8 mouse cellular contexts compared by ENCODE assay signal in genomic region chr4:46485696-46486417, GRCm38 (mm10). TPM values are rescaled to one million over a fixed set of nuclear protein-coding genes. Genes with fewer than 3 reads are reported as not detected.
DNase-seq lines count a peak whose midpoint lies in the region; ATAC-seq lines count a peak whose summit lies in the region.

No protein-coding gene starts in this region.

- intact Hi-C loops in heart, postnatal 10 days (cut with DNase I), result loop anchor here (2.0 kb wide), 1 partner anchor 33 kb away; no protein-coding TSS in a partner anchor
- intact Hi-C loops in left cerebral cortex, postnatal 4 days (cut with DNase I), result no loop called here

- DNase-seq in layer of hippocampus, adult 9-11 months, result peak; percentile 90
- DNase-seq in layer of hippocampus, adult 9-10 months (ENCODE audit: low spot score), result no peak
- DNase-seq in embryo, embryonic 10.5 days (ENCODE audit: low spot score), result peak; percentile 39
- peak; percentile 85 for DNase-seq in heart, postnatal 10 days
- peak; percentile 32 for DNase-seq in left cerebral cortex, postnatal 4 days
- peak; percentile 95 for DNase-seq in thymus, postnatal 14 days
- no peak for DNase-seq in Muller cell, postnatal 12 days (ENCODE audit: inconsistent ontology term)

- ATAC-seq in monocyte, adult 5-6 weeks (replicated peaks; ENCODE audit: insufficient number of reproducible peaks, low FRiP score, low TSS enrichment, poor library complexity, severe bottlenecking), result peak; percentile 79

RNA-seq across cellular contexts. Expression of gene Nans, which starts 3.2 kb away (rescaled TPM):
- total RNA-seq in heart, postnatal 10 days (2021), result 10 to 100 TPM; 30.6 to 34.5 TPM
- 10 to 100 TPM; 54.8 to 63.2 TPM for total RNA-seq in left cerebral cortex, postnatal 4 days (2021)
- total RNA-seq in monocyte, adult 5-6 weeks (2017), result 38.6 to 51.6 TPM (median 42.3 TPM) in 3 replicates

RNA-seq across cellular contexts. Expression of gene Anp32b, which starts 35.2 kb away (rescaled TPM):
- 10 to 100 TPM; 86.8 to 90.9 TPM for total RNA-seq in heart, postnatal 10 days (2021)
- 10 to 100 TPM; 61.5 to 62.2 TPM for total RNA-seq in left cerebral cortex, postnatal 4 days (2021)
- total RNA-seq in monocyte, adult 5-6 weeks (2017), result 36.8 to 64.0 TPM (median 47.0 TPM) in 3 replicates

RNA-seq across cellular contexts. Expression of gene Trim14, which starts 50.1 kb away (rescaled TPM):
- total RNA-seq in heart, postnatal 10 days (2021), result under 1 TPM; 0.79 to 0.84 TPM
- under 1 TPM; 0.48 to 0.88 TPM for total RNA-seq in left cerebral cortex, postnatal 4 days (2021)
- total RNA-seq in monocyte, adult 5-6 weeks (2017), result 19.8 to 70.3 TPM (median 26.1 TPM) in 3 replicates

Comparison
In these comparisons a context has a peak if more than half of its experiments do, and no peak if none do; other contexts are left out.
1. DNase-seq: peak in layer of hippocampus, adult 9-11 months (single experiment), embryo, embryonic 10.5 days (single experiment), heart, postnatal 10 days (2 of 2), left cerebral cortex, postnatal 4 days (single experiment) and thymus, postnatal 14 days (single experiment); none in layer of hippocampus, adult 9-10 months (single experiment) and Muller cell, postnatal 12 days (single experiment).
2. RNA of gene Trim14, which starts 50.1 kb away (total RNA-seq): 19.8 to 70.3 TPM in monocyte, adult 5-6 weeks; 0.48 to 0.88 TPM in left cerebral cortex, postnatal 4 days and 0.79 to 0.84 TPM in heart, postnatal 10 days; every median in the first group is over 10 times any median in the second.